Mouse (Mus musculus) midbrain, embryonic 16.5 days (tissue): ENCODE measurements around the gene Btbd8. TPM values are rescaled to one million over a fixed set of nuclear protein-coding genes. Genes with fewer than 3 reads are reported as not detected.

ENCODE experiments used
- ATAC-seq: fragments of 200-750 bp; cut with Nextera tagmentation; 2 replicates; pipeline ENCODE4 v1.8.0; 2017; ENCODE audit warnings: moderate TSS enrichment
- H3K27ac ChIP-seq: fragments of 300-500 bp; sonication (generic); 2 replicates; pipeline ENCODE4 v1.5.1; 2014; ENCODE audit warnings: mild to moderate bottlenecking, low read length, mixed read lengths
- H3K27me3 ChIP-seq: fragments of 300-500 bp; sonication (generic); 2 replicates; pipeline ENCODE4 v1.6.1; 2014; ENCODE audit warnings: low read depth, low read length, mixed read lengths; ENCODE audit not compliant: control insufficient read depth, insufficient read depth
- H3K36me3 ChIP-seq: fragments of 300-500 bp; sonication (generic); 2 replicates; pipeline ENCODE4 v1.6.1; 2014; ENCODE audit warnings: mild to moderate bottlenecking, low read length, moderate library complexity, mixed read lengths; ENCODE audit not compliant: control insufficient read depth, insufficient read depth
- H3K4me1 ChIP-seq: fragments of 300-500 bp; sonication (generic); 2 replicates; pipeline ENCODE4 v1.6.1; 2014; ENCODE audit warnings: mild to moderate bottlenecking, low read length, mixed read lengths; ENCODE audit not compliant: control insufficient read depth, insufficient read depth
- H3K4me2 ChIP-seq: fragments of 300-500 bp; sonication (generic); 2 replicates; pipeline ENCODE4 v1.6.1; 2014; ENCODE audit warnings: mild to moderate bottlenecking, low read length, mixed read lengths
- H3K4me3 ChIP-seq: fragments of 300-500 bp; sonication (generic); 2 replicates; pipeline ENCODE4 v1.5.1; 2014; ENCODE audit warnings: low read depth, mild to moderate bottlenecking, low read length, moderate library complexity, mixed read lengths
- H3K9ac ChIP-seq: fragments of 300-500 bp; sonication (generic); 2 replicates; pipeline ENCODE4 v1.6.1; 2014; ENCODE audit warnings: low read depth, low read length, mixed read lengths
- H3K9me3 ChIP-seq: fragments of 300-500 bp; sonication (generic); replicated peaks from 2 replicates; pipeline ENCODE4 v1.6.1; 2014; ENCODE audit warnings: mild to moderate bottlenecking, low read length, mixed read lengths; ENCODE audit not compliant: control insufficient read depth, poor library complexity, severe bottlenecking
- WGBS: fragments of 180-500 bp; shearing (Covaris S2); extraction: QIAGEN DNeasy Blood & Tissue Kit; methylation state at CpG from one replicate; pipeline ENCODE4 v1.1.7; 2014; 5-methylcytosine and 5-hydroxymethylcytosine counted together
- polyA plus RNA-seq: library from polyadenylated mRNA; unstranded; fragments of >200 nt; fragmentation: Nextera tagmentation; extraction: Ambion mirVana; gene quantifications from 2 replicates; pipeline ENCODE4 v1.2.1, GENCODE M21; 2015

The Btbd8 gene
- 23.5 and 24.9 TPM in 2 replicates for polyA plus RNA-seq

GRCm38 (mm10) chr5:107437464-107438281, at the start of gene Btbd8:
Gene Btbd8, plus strand, starts transcription at chr5:107437997.
- Histone ChIP-seq H3K4me3 (peak within 1 kb of the TSS; percentile 85), H3K27ac (peak within 1 kb of the TSS; percentile 94), H3K4me1 (peaks cover 11% of the 10 kb centered on the region), H3K36me3 (no peaks in the 10 kb centered on the region), H3K27me3 (no peaks in the 10 kb centered on the region), H3K4me2 (peak within 1 kb of the TSS; percentile 81), H3K9ac (peak within 1 kb of the TSS; percentile 96), H3K9me3 (no peaks in the 10 kb centered on the region)
- under 1% methylated on average over 48 of the region's 51 CpGs for WGBS
- peak; percentile 97 for ATAC-seq

DNA sequence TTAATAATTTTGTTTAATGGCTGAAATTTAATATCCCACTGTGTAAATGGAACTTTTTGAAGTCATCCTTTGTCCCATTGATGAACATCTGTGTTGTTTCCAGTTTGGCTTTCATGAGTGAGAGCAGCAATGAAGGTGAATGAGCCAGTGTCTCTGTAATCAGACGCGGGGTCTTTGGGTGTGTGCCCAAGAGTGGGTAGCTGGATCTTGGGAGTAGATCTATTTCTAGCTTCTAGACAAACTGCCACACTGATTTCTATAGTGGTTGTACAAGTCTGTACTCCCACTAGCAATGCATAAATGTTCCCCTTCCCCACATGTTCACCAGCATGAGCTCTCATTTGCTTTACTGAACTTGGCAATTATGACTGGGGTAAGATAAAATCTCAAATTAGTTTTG, 48.4 kb upstream of the Btbd8 start:
- no peak for ATAC-seq
- Histone ChIP-seq H3K4me2 (no peak overlapping the region), H3K36me3 (no peaks in the 10 kb centered on the region), H3K9me3 (no peaks in the 10 kb centered on the region), H3K4me1 (no peaks in the 10 kb centered on the region), H3K9ac (no peak overlapping the region), H3K27me3 (no peaks in the 10 kb centered on the region), H3K4me3 (no peak overlapping the region), H3K27ac (no peak overlapping the region)
- WGBS, result 97% methylated on average over 2 of the region's 2 CpGs

GRCm38 (mm10) chr5:107394437-107394836, 43.4 kb upstream of the Btbd8 start:
- Histone ChIP-seq H3K9me3 (no peaks in the 10 kb centered on the region), H3K27me3 (no peaks in the 10 kb centered on the region), H3K4me1 (no peaks in the 10 kb centered on the region), H3K4me2 (no peak overlapping the region), H3K4me3 (no peak overlapping the region), H3K27ac (no peak overlapping the region), H3K36me3 (no peaks in the 10 kb centered on the region), H3K9ac (no peak overlapping the region)
- ATAC-seq, result no peak
- 76% methylated on average over 2 of the region's 2 CpGs for WGBS

DNA sequence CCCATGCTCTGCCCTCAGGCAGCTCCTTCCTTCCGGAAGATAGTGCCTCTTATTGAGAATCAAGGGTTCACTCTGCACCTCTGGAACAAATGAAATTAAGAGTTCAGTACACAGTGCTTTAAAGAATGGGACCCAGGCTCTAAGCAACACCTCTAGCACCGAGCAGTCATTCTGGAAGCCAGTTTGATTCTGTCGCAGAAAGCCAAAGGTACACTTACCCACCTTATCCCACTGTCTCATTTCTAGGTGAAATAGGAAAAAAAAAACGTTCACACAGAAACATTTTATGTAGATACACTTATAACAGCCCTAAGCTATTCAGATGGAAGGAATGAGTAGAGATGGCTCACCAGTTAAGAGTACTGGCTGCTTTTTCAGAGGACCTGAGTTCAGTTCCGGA, 35.4 kb upstream of the Btbd8 start, which contains the start of gene Ephx4:
Ephx4 (plus strand) TSS at position 301 of the 400 bp plus-strand sequence.
- H3K9me3 ChIP-seq, result no peaks in the 10 kb centered on the region
- peaks cover 4% of the 10 kb centered on the region for H3K4me1 ChIP-seq
- ATAC-seq, result no peak
- H3K4me2 ChIP-seq, result peak within 1 kb of the TSS; percentile 99
- H3K36me3 ChIP-seq, result no peaks in the 10 kb centered on the region
- H3K27ac ChIP-seq, result no peak within 1 kb of the TSS
- 18% methylated on average over 5 of the region's 5 CpGs for WGBS
- peak within 1 kb of the TSS; percentile 72 for H3K9ac ChIP-seq
- H3K27me3 ChIP-seq, result peaks cover 11% of the 10 kb centered on the region
- peak within 1 kb of the TSS; percentile 61 for H3K4me3 ChIP-seq

DNA sequence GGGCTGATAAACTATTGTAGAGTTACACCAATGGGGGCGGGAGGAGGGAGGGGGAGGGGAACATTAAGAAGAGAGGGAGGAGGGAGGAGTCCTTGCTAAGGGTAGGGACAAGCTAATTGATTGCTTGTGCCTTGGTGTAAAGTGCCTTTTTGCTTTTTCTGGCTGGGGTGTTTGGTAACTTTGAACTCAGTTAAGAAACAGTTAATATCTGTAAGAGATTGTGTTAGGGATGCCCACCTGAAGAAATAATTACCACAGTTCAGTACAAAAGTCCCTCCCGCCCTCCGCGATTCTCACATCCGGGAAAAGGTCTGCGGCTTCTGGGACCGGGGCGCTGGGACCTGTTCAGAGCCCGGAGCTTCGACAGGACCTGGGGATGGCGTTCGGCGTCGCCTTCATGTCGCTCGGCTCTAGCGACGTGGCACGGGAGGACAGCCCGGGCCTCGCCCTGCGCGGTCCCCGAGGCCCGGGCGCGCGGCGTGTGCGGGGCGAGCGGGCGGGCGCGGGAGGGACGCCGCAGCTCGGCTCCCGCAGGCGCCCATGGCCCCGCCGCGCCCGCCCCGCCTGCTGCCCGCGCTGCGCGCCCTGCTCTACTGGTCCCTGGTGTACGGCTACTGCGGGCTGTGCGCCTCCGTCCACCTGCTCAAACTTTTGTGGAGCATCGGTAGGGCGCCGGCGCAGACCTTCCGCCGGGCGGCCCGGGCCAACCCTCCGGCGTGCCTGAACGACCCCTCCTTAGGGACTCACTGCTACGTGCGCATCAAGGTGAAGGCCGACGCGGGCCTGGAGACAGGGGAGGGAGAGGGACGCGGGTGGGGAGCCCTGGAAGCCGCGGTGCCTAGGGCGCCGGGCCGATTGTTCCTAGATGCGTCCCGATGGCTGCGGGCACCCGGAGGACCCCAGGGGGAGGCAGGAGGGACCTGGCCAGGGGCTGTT, 34.5 kb upstream of the Btbd8 start:
- Histone ChIP-seq H3K9me3 (no peaks in the 10 kb centered on the region), H3K4me2 (peak overlapping the region; percentile 99), H3K4me1 (peaks cover 4% of the 10 kb centered on the region), H3K36me3 (no peaks in the 10 kb centered on the region), H3K27me3 (peaks cover 11% of the 10 kb centered on the region), H3K9ac (peak overlapping the region; percentile 72), H3K4me3 (peak overlapping the region; percentile 61), H3K27ac (no peak overlapping the region)
- under 1% methylated on average over 75 of the region's 80 CpGs for WGBS
- peak; percentile 87 for ATAC-seq

DNA sequence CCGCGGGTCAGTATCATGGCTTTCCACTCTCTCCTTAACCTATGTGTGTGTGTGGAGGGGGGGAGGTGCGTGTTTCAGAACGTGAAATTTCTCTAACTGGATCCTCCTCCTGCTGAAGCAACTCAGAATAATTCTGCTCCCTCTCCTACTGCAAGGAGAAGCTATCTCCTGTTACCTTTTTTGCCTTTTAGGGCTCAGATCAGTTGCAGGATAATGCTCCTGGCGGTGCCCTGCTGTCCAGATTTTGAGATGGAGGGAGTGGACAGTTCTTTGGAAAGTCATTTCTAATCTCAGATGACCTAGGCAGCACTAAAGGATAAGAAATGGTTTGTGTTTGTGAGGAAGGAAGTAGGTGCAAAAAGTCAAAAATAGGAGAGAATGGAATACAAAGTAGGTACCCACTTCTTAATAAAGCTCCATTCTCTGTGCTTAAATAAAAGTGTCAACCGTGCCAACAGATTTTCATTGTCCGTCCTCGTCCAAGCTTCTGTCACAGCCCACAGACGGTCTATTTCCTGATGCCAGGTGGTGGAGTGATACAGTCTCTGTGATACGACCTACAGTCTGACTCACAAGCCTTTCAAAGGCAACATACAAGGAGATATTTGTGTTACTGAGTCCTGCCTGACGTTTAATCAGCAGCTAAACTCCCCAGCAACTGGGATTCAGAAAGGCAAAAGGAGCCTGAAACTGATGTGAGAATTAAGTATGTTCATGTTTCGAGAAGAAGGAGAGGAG, 33.7 kb upstream of the Btbd8 start:
- Histone ChIP-seq H3K27me3 (peaks cover 11% of the 10 kb centered on the region), H3K27ac (no peak overlapping the region), H3K4me3 (peak overlapping the region; percentile 61), H3K9ac (peak overlapping the region; percentile 72), H3K9me3 (no peaks in the 10 kb centered on the region), H3K4me1 (peaks cover 4% of the 10 kb centered on the region), H3K4me2 (peak overlapping the region; percentile 99), H3K36me3 (no peaks in the 10 kb centered on the region)
- ATAC-seq, result no peak
- WGBS, result 22% methylated on average over 12 of the region's 12 CpGs

- Histone ChIP-seq H3K9me3 (no peaks in the 10 kb centered on the region), H3K27me3 (peaks cover 11% of the 10 kb centered on the region), H3K4me3 (no peak overlapping the region), H3K4me1 (peaks cover 4% of the 10 kb centered on the region), H3K27ac (no peak overlapping the region), H3K36me3 (no peaks in the 10 kb centered on the region), H3K9ac (no peak overlapping the region), H3K4me2 (no peak overlapping the region)
- no peak for ATAC-seq
- 85% methylated on average over 4 of the region's 4 CpGs for WGBS
These were observed 32.4 kb upstream of the Btbd8 start for GRCm38 (mm10) chr5:107405361-107405760.

DNA sequence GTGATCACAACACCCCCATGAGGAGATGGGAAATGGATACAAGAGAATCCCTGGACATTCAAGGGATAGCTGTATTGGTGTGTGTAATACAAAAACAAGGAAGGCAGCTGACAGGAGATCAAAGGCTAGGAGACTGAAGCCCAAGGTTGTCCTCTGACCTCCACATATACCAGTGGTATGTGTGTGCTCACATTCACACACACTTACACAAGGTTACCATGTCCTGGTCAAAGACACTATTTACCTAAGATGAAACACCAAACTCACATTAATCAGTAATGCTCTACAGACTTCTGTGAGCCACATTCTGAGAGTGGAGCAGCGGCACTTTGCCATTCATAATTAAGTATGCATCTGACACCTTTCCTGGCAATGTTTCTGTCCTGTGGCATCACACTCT, 27.5 kb upstream of the Btbd8 start:
- ATAC-seq, result no peak
- Histone ChIP-seq H3K9me3 (no peaks in the 10 kb centered on the region), H3K9ac (no peak overlapping the region), H3K4me1 (no peaks in the 10 kb centered on the region), H3K4me3 (no peak overlapping the region), H3K27ac (no peak overlapping the region), H3K27me3 (no peaks in the 10 kb centered on the region), H3K36me3 (no peaks in the 10 kb centered on the region), H3K4me2 (no peak overlapping the region)
- 88% methylated on average over 1 of the region's 1 CpGs for WGBS
